Comparison of ENCODE assay signal across 8 mouse cellular contexts in the genomic region with DNA sequence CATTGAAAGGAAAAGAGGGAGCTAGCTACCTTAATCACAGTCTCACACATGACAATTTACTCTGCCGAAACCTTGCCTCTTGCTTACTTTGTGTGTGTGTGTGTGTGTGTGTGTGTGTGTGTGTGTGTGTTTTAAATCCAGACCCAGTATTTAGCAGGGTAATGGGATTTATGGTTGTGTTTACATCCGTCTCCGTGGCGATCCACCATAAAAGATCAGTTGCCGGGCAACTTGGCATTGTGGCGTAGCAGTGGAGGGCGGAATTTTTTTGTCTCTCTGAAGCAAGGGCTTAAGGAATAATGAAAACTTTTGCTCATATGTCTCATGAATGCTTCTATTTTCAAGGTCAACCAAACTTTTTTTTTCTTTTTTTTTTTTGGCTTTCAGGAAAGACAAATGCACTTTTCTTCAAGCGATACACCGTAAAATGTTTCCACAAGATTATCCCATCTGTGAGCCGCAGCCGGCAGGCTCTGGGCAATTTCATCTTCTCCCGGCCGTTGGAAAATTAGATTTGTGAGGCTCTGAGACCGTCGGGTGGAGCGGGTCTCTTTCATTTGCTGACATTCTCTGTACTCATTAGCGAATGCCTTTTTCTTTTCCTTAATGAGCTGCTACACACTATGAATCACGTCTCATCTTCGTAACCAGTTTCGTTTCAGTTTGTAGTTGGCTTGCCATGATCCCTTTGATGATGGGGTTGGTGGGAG. TPM values are rescaled to one million over a fixed set of nuclear protein-coding genes. Genes with fewer than 3 reads are reported as not detected.
DNase-seq lines count a peak whose midpoint lies in the region; ATAC-seq and TF ChIP-seq lines count a peak whose summit lies in the region.

No protein-coding gene starts in this region.

- no peak overlapping the region for H3K27ac ChIP-seq in gastrocnemius, adult 2 months
- H3K27ac ChIP-seq in embryonic fibroblast, embryonic 13.5 days (ENCODE audit: insufficient read depth, low read length), result no peak overlapping the region
- H3K27ac ChIP-seq in limb, embryonic 12.5 days, result no peak overlapping the region
- H3K27ac ChIP-seq in stomach, embryonic 15.5 days, result no peak overlapping the region

- 12% methylated on average over 20 of the region's 20 CpGs for WGBS in limb, embryonic 12.5 days
- 25% methylated on average over 20 of the region's 20 CpGs for WGBS in stomach, embryonic 15.5 days

- peak overlapping the region; percentile 72 for H3K4me3 ChIP-seq in gastrocnemius, adult 2 months
- peak overlapping the region; percentile 38 for H3K4me3 ChIP-seq in embryonic fibroblast, embryonic 13.5 days (ENCODE audit: insufficient read depth, low read length)
- H3K4me3 ChIP-seq in limb, embryonic 12.5 days (replicated peaks), result peak overlapping the region; percentile 28
- H3K4me3 ChIP-seq in stomach, embryonic 15.5 days (replicated peaks), result peak overlapping the region; percentile 20

- H3K9me3 ChIP-seq in limb, embryonic 12.5 days, result no peaks in the 10 kb centered on the region
- no peaks in the 10 kb centered on the region for H3K9me3 ChIP-seq in stomach, embryonic 15.5 days

- H3K4me2 ChIP-seq in limb, embryonic 12.5 days, result peak overlapping the region; percentile 56
- H3K4me2 ChIP-seq in stomach, embryonic 15.5 days, result peak overlapping the region; percentile 45

- no peak for TF ChIP-seq CTCF in gastrocnemius, adult 2 months (IDR thresholded peaks at IDR 0.05)
- TF ChIP-seq CTCF in embryonic fibroblast, embryonic 13.5 days (IDR thresholded peaks at IDR 0.05; ENCODE audit: borderline replicate concordance, insufficient read depth, low read length), result no peak

- no peak for DNase-seq in gastrocnemius, adult 2 months
- no peak for DNase-seq in gastrocnemius, adult 8-10 months (ENCODE audit: low spot score in 2 of 2)
- DNase-seq in R1 (ENCODE audit: low read depth, low spot score), result peak; percentile 30
- DNase-seq in gastrocnemius, postnatal 36 days, result no peak
- no peak for DNase-seq in cerebellum, adult 11-12 months

- no peak overlapping the region for H3K9ac ChIP-seq in limb, embryonic 12.5 days (replicated peaks)
- no peak overlapping the region for H3K9ac ChIP-seq in stomach, embryonic 15.5 days

- no peak for TF ChIP-seq POLR2A in embryonic fibroblast, embryonic 13.5 days (IDR thresholded peaks at IDR 0.05; ENCODE audit: low read depth, low read length)

- no peaks in the 10 kb centered on the region for H3K36me3 ChIP-seq in limb, embryonic 12.5 days
- no peaks in the 10 kb centered on the region for H3K36me3 ChIP-seq in stomach, embryonic 15.5 days

- intact Hi-C loops in gastrocnemius, adult 2 months (cut with DNase I), result no loop called here
- intact Hi-C loops in gastrocnemius, postnatal 36 days (cut with DNase I), result no loop called here

- H3K4me1 ChIP-seq in embryonic fibroblast, embryonic 13.5 days (ENCODE audit: control insufficient read depth, insufficient read depth, low read length), result no peaks in the 10 kb centered on the region
- H3K4me1 ChIP-seq in limb, embryonic 12.5 days (replicated peaks), result 0 out of 2 replicates have a peak, but pooled peaks cover 7% of the 10 kb centered on the region
- H3K4me1 ChIP-seq in stomach, embryonic 15.5 days, result no peaks in the 10 kb centered on the region

- peak; percentile 66; the same call in 1 of the 2 replicates for ATAC-seq in limb, embryonic 12.5 days (ENCODE audit: insufficient number of reproducible peaks, insufficient read depth, low FRiP score, low TSS enrichment, low read depth)
- ATAC-seq in stomach, embryonic 15.5 days (ENCODE audit: insufficient read depth, low FRiP score, low read depth), result no peak

- H3K27me3 ChIP-seq in limb, embryonic 12.5 days, result no peaks in the 10 kb centered on the region
- no peaks in the 10 kb centered on the region for H3K27me3 ChIP-seq in stomach, embryonic 15.5 days (replicated peaks)

RNA-seq across cellular contexts. Expression of a gene that starts 53.9 kb away (rescaled TPM):
- total RNA-seq in gastrocnemius, adult 2 months (2021), result 10 to 100 TPM in 1 of 2 experiments, 1 to 10 TPM in 1; 8.0 to 13.0 TPM
- 10 to 100 TPM in 1 of 4 experiments, 1 to 10 TPM in 3; 6.6 to 10.3 (median 8.3) TPM for total RNA-seq in gastrocnemius, adult 8-10 months (2022)
- 10.2 and 10.8 TPM in 2 replicates for polyA plus RNA-seq in embryonic fibroblast, embryonic 13.5 days (2011; ENCODE audit: insufficient read length, low read depth, missing spikeins)
- 21.6 and 23.0 TPM in 2 replicates for polyA plus RNA-seq in limb, embryonic 12.5 days (2016; fragmentation: Nextera tagmentation; extraction: Ambion mirVana)
- 32.1 and 34.3 TPM in 2 replicates for polyA plus RNA-seq in stomach, embryonic 15.5 days (2015; fragmentation: Nextera tagmentation; extraction: Ambion mirVana)
- total RNA-seq in gastrocnemius, postnatal 36 days (2021), result 10 to 100 TPM in 1 of 2 experiments, 1 to 10 TPM in 1; 8.6 to 10.4 TPM

Comparison
In these comparisons a context has a peak if more than half of its experiments do, and no peak if none do; other contexts are left out.
1. H3K4me3 ChIP-seq: peak in every context shown above with its lines; median percentile 72 in gastrocnemius, adult 2 months; 38 in embryonic fibroblast, embryonic 13.5 days; 28 in limb, embryonic 12.5 days; 20 in stomach, embryonic 15.5 days.